Mouse (Mus musculus) hindbrain, embryonic 16.5 days (tissue): ENCODE measurements around the gene Olfr1284. TPM values are rescaled to one million over a fixed set of nuclear protein-coding genes. Genes with fewer than 3 reads are reported as not detected.
"Not testable (repeated sequence)": the region's sequence is repeated elsewhere in the genome, so short reads cannot be mapped to it uniquely, and the experiment has no call there.

Experiments
- ATAC-seq: fragments of 200-750 bp; cut with Nextera tagmentation; 2 replicates; pipeline ENCODE4 v1.8.0; 2017; ENCODE audit warnings: moderate TSS enrichment, moderate library complexity
- H3K27ac ChIP-seq: fragments of 300-500 bp; sonication (generic); 2 replicates; pipeline ENCODE4 v1.5.1; 2014; ENCODE audit warnings: low read depth, mild to moderate bottlenecking, control low read depth, low read length, moderate library complexity
- H3K27me3 ChIP-seq: fragments of 300-500 bp; sonication (generic); replicated peaks from 2 replicates; pipeline ENCODE4 v1.6.1; 2014; ENCODE audit warnings: low read length; ENCODE audit not compliant: control insufficient read depth, insufficient read depth
- H3K36me3 ChIP-seq: fragments of 300-500 bp; sonication (generic); 2 replicates; pipeline ENCODE4 v1.6.1; 2014; ENCODE audit warnings: mild to moderate bottlenecking, low read length, moderate library complexity, mixed read lengths; ENCODE audit not compliant: control insufficient read depth, insufficient read depth
- H3K4me1 ChIP-seq: fragments of 300-500 bp; sonication (generic); 2 replicates; pipeline ENCODE4 v1.6.1; 2014; ENCODE audit warnings: low read depth, low read length; ENCODE audit not compliant: control insufficient read depth, insufficient read depth
- H3K4me2 ChIP-seq: fragments of 300-500 bp; sonication (generic); 2 replicates; pipeline ENCODE4 v1.6.1; 2014; ENCODE audit warnings: mild to moderate bottlenecking, low read length, control low read depth, moderate library complexity
- H3K4me3 ChIP-seq: fragments of 300-500 bp; sonication (generic); 2 replicates; pipeline ENCODE4 v1.5.1; 2014; ENCODE audit warnings: mild to moderate bottlenecking, low read length, control low read depth, moderate library complexity
- H3K9ac ChIP-seq: fragments of 300-500 bp; sonication (generic); 2 replicates; pipeline ENCODE4 v1.6.1; 2014; ENCODE audit warnings: low read depth, mild to moderate bottlenecking, control low read depth, low read length, moderate library complexity
- H3K9me3 ChIP-seq: fragments of 300-500 bp; sonication (generic); 2 replicates; pipeline ENCODE4 v1.6.1; 2014; ENCODE audit warnings: mild to moderate bottlenecking, low read length, moderate library complexity; ENCODE audit not compliant: control insufficient read depth
- WGBS: fragments of 180-500 bp; shearing (Covaris S2); extraction: QIAGEN DNeasy Blood & Tissue Kit; methylation state at CpG from one replicate; pipeline ENCODE4 v1.1.7; 2014; 5-methylcytosine and 5-hydroxymethylcytosine counted together
- polyA plus RNA-seq: library from polyadenylated mRNA; unstranded; fragments of >200 nt; fragmentation: Nextera tagmentation; extraction: Ambion mirVana; gene quantifications from 2 replicates; pipeline ENCODE4 v1.2.1, GENCODE M21; 2015

Gene Olfr1284
- not detected in 2 replicates for polyA plus RNA-seq

GRCm38 (mm10) chr2:111375222-111375621 is at the start of gene Olfr1284:
Olfr1284 (plus strand) TSS chr2:111375522.
- Histone ChIP-seq H3K4me3 (no peak within 1 kb of the TSS), H3K4me1 (no peaks in the 10 kb centered on the region), H3K36me3 (no peaks in the 10 kb centered on the region), H3K4me2 (no peak within 1 kb of the TSS), H3K9ac (no peak within 1 kb of the TSS), H3K9me3 (no peaks in the 10 kb centered on the region), H3K27me3 (no peaks in the 10 kb centered on the region), H3K27ac (no peak within 1 kb of the TSS)
- ATAC-seq = no peak
- 88% methylated on average over 1 of the region's 1 CpGs for WGBS

GRCm38 (mm10) chr2:111326220-111326619 is 49.1 kb upstream of the Olfr1284 start, which contains the start of gene Olfr1281:
Olfr1281 (plus strand) TSS chr2:111326520.
- Histone ChIP-seq H3K36me3 (no peaks in the 10 kb centered on the region), H3K27ac (no peak within 1 kb of the TSS), H3K9ac (no peak within 1 kb of the TSS), H3K4me3 (no peak within 1 kb of the TSS), H3K9me3 (no peaks in the 10 kb centered on the region), H3K27me3 (no peaks in the 10 kb centered on the region), H3K4me1 (no peaks in the 10 kb centered on the region), H3K4me2 (no peak within 1 kb of the TSS)
- WGBS = 77% methylated on average over 2 of the region's 2 CpGs
- no peak for ATAC-seq

- not testable (repeated sequence) for H3K27me3 ChIP-seq, H3K9me3 ChIP-seq, H3K4me1 ChIP-seq, H3K36me3 ChIP-seq, H3K4me2 ChIP-seq, ATAC-seq, H3K27ac ChIP-seq, H3K4me3 ChIP-seq, H3K9ac ChIP-seq
- 90% methylated on average over 5 of the region's 5 CpGs for WGBS
These were observed 41.6 kb upstream of the Olfr1284 start for GRCm38 (mm10) chr2:111333721-111334120.

- no peaks in the 10 kb centered on the region for H3K36me3 ChIP-seq
These were observed 39.3 kb upstream of the Olfr1284 start, which contains the start of gene Olfr1282 for GRCm38 (mm10) chr2:111335976-111336375. Olfr1282 (minus strand) TSS chr2:111336076.

GRCm38 (mm10) chr2:111366490-111366889 is 8.8 kb upstream of the Olfr1284 start, which contains the start of gene Olfr1283:
Olfr1283 (plus strand) TSS chr2:111366790.
- Histone ChIP-seq H3K4me3 (no peak within 1 kb of the TSS), H3K9me3 (no peaks in the 10 kb centered on the region), H3K4me2 (no peak within 1 kb of the TSS), H3K36me3 (no peaks in the 10 kb centered on the region), H3K27ac (no peak within 1 kb of the TSS), H3K9ac (no peak within 1 kb of the TSS), H3K4me1 (no peaks in the 10 kb centered on the region), H3K27me3 (no peaks in the 10 kb centered on the region)
- no peak for ATAC-seq
- 76% methylated on average over 2 of the region's 2 CpGs for WGBS

More at GRCm38 (mm10) chr2:111335976-111336375, 39.3 kb upstream of the Olfr1284 start, which contains the start of gene Olfr1282:
- WGBS = 82% methylated on average over 2 of the region's 2 CpGs
- H3K9me3 ChIP-seq = no peaks in the 10 kb centered on the region
- no peak within 1 kb of the TSS for H3K4me3 ChIP-seq
- no peak for ATAC-seq
- H3K4me2 ChIP-seq = no peak within 1 kb of the TSS
- H3K27me3 ChIP-seq = no peaks in the 10 kb centered on the region
- no peaks in the 10 kb centered on the region for H3K4me1 ChIP-seq
- no peak within 1 kb of the TSS for H3K27ac ChIP-seq
- no peak within 1 kb of the TSS for H3K9ac ChIP-seq

GRCm38 (mm10) chr2:111422931-111423330 is 47.6 kb downstream of the Olfr1284 start, which contains the start of gene Olfr1286:
Olfr1286 (minus strand) TSS chr2:111423115.
- H3K4me1 ChIP-seq = no peaks in the 10 kb centered on the region
- H3K4me3 ChIP-seq = no peak within 1 kb of the TSS
- no peaks in the 10 kb centered on the region for H3K9me3 ChIP-seq
- 0 out of 2 replicates have a peak, but pooled peaks have one; percentile 45 for ATAC-seq
- H3K27me3 ChIP-seq = no peaks in the 10 kb centered on the region
- no peak within 1 kb of the TSS for H3K9ac ChIP-seq
- no peak within 1 kb of the TSS for H3K4me2 ChIP-seq
- H3K36me3 ChIP-seq = no peaks in the 10 kb centered on the region
- 59% methylated on average over 1 of the region's 1 CpGs for WGBS
- no peak within 1 kb of the TSS for H3K27ac ChIP-seq

Other genes with a start within 250 kb of the Olfr1284 start
- gene Gm15130, start 222.6 kb upstream of the Olfr1284 start, polyA plus RNA-seq = not detected in 2 replicates
- not detected in 2 replicates for gene 4930430A15Rik, start 145.9 kb upstream of the Olfr1284 start, polyA plus RNA-seq
- not detected in 2 replicates for gene Olfr1275, start 140.2 kb upstream of the Olfr1284 start, polyA plus RNA-seq
- gene Olfr1276, start 121.0 kb upstream of the Olfr1284 start, polyA plus RNA-seq = not detected in 2 replicates
- gene Olfr1277, start 101.4 kb upstream of the Olfr1284 start, polyA plus RNA-seq = not detected in 2 replicates
- gene Olfr1278, start 85.4 kb upstream of the Olfr1284 start, polyA plus RNA-seq = not detected in 2 replicates
- not detected in 2 replicates for gene Olfr1279, start 74.9 kb upstream of the Olfr1284 start, polyA plus RNA-seq
- gene Olfr1280, start 61.5 kb upstream of the Olfr1284 start, polyA plus RNA-seq = not detected in 2 replicates
- gene Olfr1281, start 49.0 kb upstream of the Olfr1284 start, polyA plus RNA-seq = not detected in 2 replicates
- gene Olfr1282, start 39.4 kb upstream of the Olfr1284 start, polyA plus RNA-seq = not detected in 2 replicates
- not detected in 2 replicates for gene Olfr1283, start 8.7 kb upstream of the Olfr1284 start, polyA plus RNA-seq
- not detected in 2 replicates for gene Olfr1286, start 47.6 kb downstream of the Olfr1284 start, polyA plus RNA-seq
- not detected in 2 replicates for gene Olfr1287, start 73.6 kb downstream of the Olfr1284 start, polyA plus RNA-seq
- gene Olfr1288, start 98.6 kb downstream of the Olfr1284 start, polyA plus RNA-seq = not detected in 2 replicates
- not detected in 2 replicates for gene Olfr1289, start 105.3 kb downstream of the Olfr1284 start, polyA plus RNA-seq
- not detected in 2 replicates for gene Olfr1290, start 118.3 kb downstream of the Olfr1284 start, polyA plus RNA-seq
- not detected in 2 replicates for gene Olfr1291-ps1, start 121.7 kb downstream of the Olfr1284 start, polyA plus RNA-seq
- not detected in 2 replicates for gene Olfr1293-ps, start 149.7 kb downstream of the Olfr1284 start, polyA plus RNA-seq
- gene Olfr1294, start 164.8 kb downstream of the Olfr1284 start, polyA plus RNA-seq = not detected in 2 replicates
- not detected in 2 replicates for gene Olfr1295, start 194.2 kb downstream of the Olfr1284 start, polyA plus RNA-seq